Comparison of ENCODE assay signal across 17 mouse cellular contexts in the genomic region with DNA sequence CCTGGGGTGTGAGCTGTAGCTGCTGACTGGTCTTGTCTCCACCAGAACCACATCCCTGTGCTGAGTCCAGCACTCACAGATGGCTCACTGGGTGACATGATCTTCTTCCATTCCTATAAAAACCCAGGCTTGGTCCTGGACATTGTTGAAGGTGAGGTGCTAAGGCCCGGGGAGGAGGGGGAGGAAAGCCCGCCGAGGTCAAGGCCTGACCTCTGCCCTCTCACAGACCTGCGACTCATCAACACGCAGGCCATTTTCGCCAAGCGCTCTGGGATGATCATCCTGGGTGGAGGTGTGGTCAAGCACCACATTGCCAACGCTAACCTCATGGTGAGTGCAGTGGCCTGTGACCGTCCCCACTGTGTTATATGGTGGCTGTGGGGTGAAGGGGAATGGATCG. TPM values are rescaled to one million over a fixed set of nuclear protein-coding genes. Genes with fewer than 3 reads are reported as not detected.
"Had no signal": no experiment of that assay in that cellular context is flagged by ENCODE, and none has a peak within 500 bp of the region (broad histone marks: within the 10 kb centered on the region; RNA-seq: fewer than 3 reads in every experiment).

No protein-coding gene starts in this region.

- ATAC-seq: intestine, postnatal 0 days; midbrain, embryonic 15.5 days had no signal

- DNase-seq: kidney, adult 8-10 months; kidney, postnatal 25 days; lung, adult 18-20 months; right cerebral cortex, postnatal 14 days; thymus, adult 2 months; thymus, postnatal 25 days had no signal

- H3K27me3 ChIP-seq: midbrain, embryonic 15.5 days; neural tube, embryonic 13.5 days; stomach, embryonic 15.5 days had no signal

- H3K4me2 ChIP-seq: midbrain, embryonic 15.5 days; neural tube, embryonic 13.5 days; stomach, embryonic 15.5 days had no signal

- H3K27ac ChIP-seq: left cerebral cortex, adult 2 months; limb, embryonic 10.5 days; midbrain, embryonic 10.5 days; midbrain, embryonic 15.5 days; neural tube, embryonic 13.5 days; stomach, embryonic 15.5 days had no signal

- H3K9ac ChIP-seq: midbrain, embryonic 15.5 days; neural tube, embryonic 13.5 days; stomach, embryonic 15.5 days had no signal

- H3K9me3 ChIP-seq: limb, embryonic 10.5 days; midbrain, embryonic 10.5 days; midbrain, embryonic 15.5 days; neural tube, embryonic 13.5 days; stomach, embryonic 15.5 days had no signal

- H3K4me3 ChIP-seq: left cerebral cortex, adult 2 months; limb, embryonic 10.5 days; midbrain, embryonic 10.5 days; midbrain, embryonic 15.5 days; neural tube, embryonic 13.5 days; stomach, embryonic 15.5 days had no signal

RNA-seq across cellular contexts. Expression of a gene that starts 6.4 kb away (rescaled TPM):
- total RNA-seq: layer of hippocampus, postnatal 25 days; left cerebral cortex, adult 2 months; left cerebral cortex, postnatal 14 days had no signal
- polyA plus RNA-seq: limb, embryonic 10.5 days; lung, embryonic 16.5 days; testis, adult 2 months had no signal
